In genomic region chr17:50915216-50915615, GRCm38 (mm10) we compare ENCODE assay signal across 21 mouse cellular contexts.
"Had no signal": no experiment of that assay in that cellular context is flagged by ENCODE, and none has a peak within 500 bp of the region (broad histone marks: within the 10 kb centered on the region; RNA-seq: fewer than 3 reads in every experiment).

No protein-coding gene starts in this region.

- H3K4me2 ChIP-seq: liver, embryonic 15.5 days; lung, embryonic 15.5 days; midbrain, embryonic 11.5 days; midbrain, embryonic 13.5 days; midbrain, embryonic 15.5 days; neural tube, embryonic 12.5 days; stomach, embryonic 15.5 days had no signal

- H3K4me3 ChIP-seq: liver, embryonic 15.5 days; lung, embryonic 15.5 days; megakaryocyte, embryonic 14.5 days; midbrain, embryonic 13.5 days; midbrain, embryonic 15.5 days; neural tube, embryonic 12.5 days; stomach, embryonic 15.5 days had no signal

- ATAC-seq: liver, postnatal 0 days; lung, postnatal 0 days; midbrain, embryonic 13.5 days; midbrain, embryonic 15.5 days had no signal

- H3K36me3 ChIP-seq: liver, embryonic 15.5 days; midbrain, embryonic 13.5 days; midbrain, embryonic 15.5 days; neural tube, embryonic 12.5 days; stomach, embryonic 15.5 days had no signal

- H3K27ac ChIP-seq: liver, embryonic 15.5 days; lung, embryonic 15.5 days; macrophage; midbrain, embryonic 13.5 days; midbrain, embryonic 15.5 days; neural tube, embryonic 12.5 days; stomach, embryonic 15.5 days; stomach, postnatal 0 days had no signal

- H3K9ac ChIP-seq: liver, embryonic 15.5 days; liver, postnatal 0 days; lung, embryonic 15.5 days; midbrain, embryonic 13.5 days; midbrain, embryonic 15.5 days; neural tube, embryonic 12.5 days; stomach, embryonic 15.5 days had no signal

- H3K4me1 ChIP-seq: liver, embryonic 15.5 days; lung, embryonic 15.5 days; midbrain, embryonic 13.5 days; midbrain, embryonic 15.5 days; neural tube, embryonic 12.5 days; stomach, embryonic 15.5 days had no signal

- DNase-seq: liver, postnatal 0 days; lung, adult 2 months; lung, postnatal 14 days; lung, postnatal 36 days; right cerebral cortex, adult 18-20 months; right cerebral cortex, postnatal 25 days; right cerebral cortex, postnatal 4 days; thymus, adult 2 months; thymus, postnatal 25 days; thymus, postnatal 4 days had no signal

- H3K27me3 ChIP-seq: liver, embryonic 15.5 days; lung, embryonic 15.5 days; megakaryocyte, embryonic 14.5 days; midbrain, embryonic 13.5 days; midbrain, embryonic 15.5 days; neural tube, embryonic 12.5 days; stomach, embryonic 15.5 days had no signal

- H3K9me3 ChIP-seq: liver, embryonic 15.5 days; lung, embryonic 15.5 days; midbrain, embryonic 13.5 days; midbrain, embryonic 15.5 days; neural tube, embryonic 12.5 days; stomach, embryonic 15.5 days had no signal
